Mouse (Mus musculus): ENCODE results near the gene Oxtr. TPM values are rescaled to one million over a fixed set of nuclear protein-coding genes. Genes with fewer than 3 reads are reported as not detected.

Gene Oxtr
- total RNA-seq (2023): not detected

GRCm38 (mm10) chr6:112489910-112490559 lies at the start of gene Oxtr:
TSS of gene Oxtr (minus strand) at chr6:112489943.

DNA sequence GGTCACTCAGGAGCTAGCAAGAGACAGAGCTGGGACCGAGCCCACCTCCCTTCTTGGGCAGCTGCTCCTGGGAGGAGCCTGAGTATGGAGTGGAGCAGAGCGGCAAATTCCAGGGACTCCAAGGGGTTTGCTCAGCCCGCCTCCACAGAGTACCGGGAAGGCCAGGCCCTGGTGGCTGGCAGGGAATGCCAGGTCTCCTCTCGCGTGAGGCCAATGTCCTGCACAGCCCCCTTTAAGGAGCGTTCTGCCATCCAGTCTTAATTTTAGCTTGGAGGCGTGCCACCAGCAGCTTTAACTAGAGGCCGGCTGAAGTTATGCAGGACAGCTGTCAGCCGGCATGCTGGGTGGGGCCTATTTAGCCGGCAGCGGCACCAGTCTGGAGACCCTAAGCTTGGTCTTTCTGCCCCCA lies 30.4 kb downstream of the Oxtr start, which contains the start of gene Cav3:
Gene Cav3, plus strand, starts transcription at position 165 of the 409 bp plus-strand sequence.

Other genes with a start within 250 kb of the Oxtr start
- under 1 TPM in 1 of 2 experiments, not detected in 1; 0.83 TPM for gene Lmcd1, start 216.2 kb downstream of the Oxtr start, total RNA-seq (2023)
- gene Ssu2, start 101.9 kb downstream of the Oxtr start, total RNA-seq (2023): not detected
- gene Cav3, start 30.4 kb downstream of the Oxtr start, total RNA-seq (2023): not detected
- gene Rad18, start 206.7 kb upstream of the Oxtr start, total RNA-seq (2023): 10 to 100 TPM; 13.9 to 14.5 TPM

All from neutrophil, adult 83 days (primary cell).